Mouse (Mus musculus): ENCODE data around the gene Atp4a. TPM values are rescaled to one million over a fixed set of nuclear protein-coding genes. Genes with fewer than 3 reads are reported as not detected.
"Not testable (repeated sequence)": the region's sequence is repeated elsewhere in the genome, so short reads cannot be mapped to it uniquely, and the experiment has no call there.

Gene Atp4a
- polyA plus RNA-seq, 1 experiment from 2014 or later, result 0.17 TPM

DNA sequence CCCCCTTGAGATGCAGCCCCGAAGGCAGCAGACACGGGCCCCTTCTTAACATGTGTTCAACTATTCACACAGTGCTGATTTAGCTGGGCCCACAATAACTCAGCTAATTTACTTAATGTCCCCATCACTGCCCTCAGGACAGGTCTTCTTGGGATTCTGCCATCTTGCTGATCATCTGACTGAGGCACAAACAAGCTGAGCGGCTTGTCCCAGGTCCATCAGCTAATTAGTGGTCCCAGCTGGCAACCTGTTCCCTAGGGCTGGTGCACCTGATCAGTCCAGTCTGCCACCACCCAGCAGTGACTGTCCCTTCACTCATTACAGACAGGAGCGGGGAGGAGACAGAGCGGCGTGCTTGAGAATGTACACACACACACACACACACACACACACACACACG is 9.3 kb downstream of the Atp4a start:
- Histone ChIP-seq H3K4me2 (no peak overlapping the region), H3K9ac (ENCODE audit: low read depth, low read length) (no peak overlapping the region), H3K27me3 (ENCODE audit: control insufficient read depth, insufficient read depth, low read length) (peaks cover 30% of the 10 kb centered on the region), H3K4me3 (ENCODE audit: low read depth, low read length) (no peak overlapping the region), H3K27ac (ENCODE audit: low read depth, low read length) (no peak overlapping the region), H3K36me3 (ENCODE audit: control insufficient read depth, insufficient read depth, low read length) (no peaks in the 10 kb centered on the region), H3K4me1 (ENCODE audit: control insufficient read depth, insufficient read depth, low read length) (no peaks in the 10 kb centered on the region), H3K9me3 (replicated peaks; ENCODE audit: control insufficient read depth, low read length) (no peaks in the 10 kb centered on the region)
- ATAC-seq (replicated peaks; ENCODE audit: insufficient number of reproducible peaks, low FRiP score, low TSS enrichment), result no peak
- 80% methylated on average over 7 of the region's 7 CpGs for WGBS (ENCODE audit: insufficient replicate concordance)

DNA sequence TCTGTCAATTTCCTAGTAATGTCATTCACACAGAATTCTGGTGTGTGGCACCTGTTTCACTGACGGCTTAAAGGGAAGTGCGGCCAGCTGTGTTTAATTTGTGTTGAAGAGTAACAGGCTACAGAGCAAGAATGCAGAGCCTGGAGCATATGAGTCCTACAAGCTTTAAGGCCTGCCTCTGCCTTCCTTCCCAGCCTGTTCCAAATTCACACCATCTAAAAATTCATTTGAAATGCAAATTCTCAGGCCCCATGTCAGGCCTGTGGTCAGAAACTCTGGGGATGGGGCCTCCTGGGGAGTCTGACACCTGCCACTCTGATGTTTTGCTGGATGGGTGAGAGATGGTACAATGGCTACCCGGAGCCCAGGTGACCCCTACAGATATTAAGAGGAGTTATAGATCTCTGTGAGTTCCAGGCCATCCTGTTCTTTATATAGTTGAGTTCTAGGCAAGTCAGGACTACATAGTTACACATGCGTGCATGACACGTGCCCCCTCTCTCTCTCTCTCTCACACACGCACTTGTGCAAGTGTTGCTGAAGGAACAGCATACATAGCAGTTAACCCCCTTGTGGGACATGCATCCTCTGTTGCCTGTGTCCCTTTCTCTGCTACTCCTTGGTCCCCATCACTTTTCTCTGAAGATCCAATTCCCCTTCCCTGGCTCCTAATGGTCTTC is 11.4 kb downstream of the Atp4a start:
- Histone ChIP-seq H3K9me3 (replicated peaks; ENCODE audit: control insufficient read depth, low read length) (no peaks in the 10 kb centered on the region), H3K4me2 (no peak overlapping the region), H3K4me3 (ENCODE audit: low read depth, low read length) (no peak overlapping the region), H3K27me3 (ENCODE audit: control insufficient read depth, insufficient read depth, low read length) (peaks cover 12% of the 10 kb centered on the region; the same call in 1 of the 2 replicates), H3K36me3 (ENCODE audit: control insufficient read depth, insufficient read depth, low read length) (0 out of 2 replicates have a peak, but pooled peaks cover 2% of the 10 kb centered on the region), H3K27ac (ENCODE audit: low read depth, low read length) (no peak overlapping the region), H3K9ac (ENCODE audit: low read depth, low read length) (no peak overlapping the region), H3K4me1 (ENCODE audit: control insufficient read depth, insufficient read depth, low read length) (peaks cover 3% of the 10 kb centered on the region)
- no peak for ATAC-seq (replicated peaks; ENCODE audit: insufficient number of reproducible peaks, low FRiP score, low TSS enrichment)
- WGBS (ENCODE audit: insufficient replicate concordance), result 68% methylated on average over 6 of the region's 6 CpGs

DNA sequence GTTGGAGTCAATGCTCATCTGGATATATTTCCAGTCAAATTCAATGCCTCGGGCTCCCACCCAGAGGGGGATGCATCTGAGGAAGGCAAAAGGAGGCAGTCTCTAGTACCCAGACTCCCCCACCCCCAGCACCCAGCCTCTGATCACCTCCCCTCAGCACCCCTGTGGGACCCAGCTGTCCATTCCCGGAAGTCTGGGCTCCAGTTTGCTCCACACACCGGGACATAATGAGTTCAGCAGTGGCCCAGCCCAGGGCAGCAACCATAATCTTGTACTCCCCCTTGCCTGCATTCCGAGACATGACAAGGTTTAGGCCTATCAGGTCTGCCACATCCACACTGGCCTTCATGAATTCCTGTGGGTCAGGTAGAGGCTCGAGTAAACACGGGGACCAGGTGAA is 16.2 kb downstream of the Atp4a start:
- Histone ChIP-seq H3K4me3 (ENCODE audit: low read depth, low read length) (peak overlapping the region; percentile 81), H3K9ac (ENCODE audit: low read depth, low read length) (peak overlapping the region; percentile 92; the same call in 1 of the 2 replicates), H3K27me3 (ENCODE audit: control insufficient read depth, insufficient read depth, low read length) (no peaks in the 10 kb centered on the region), H3K4me1 (ENCODE audit: control insufficient read depth, insufficient read depth, low read length) (peaks cover 13% of the 10 kb centered on the region), H3K9me3 (replicated peaks; ENCODE audit: control insufficient read depth, low read length) (no peaks in the 10 kb centered on the region), H3K27ac (ENCODE audit: low read depth, low read length) (no peak overlapping the region), H3K4me2 (peak overlapping the region; percentile 89), H3K36me3 (ENCODE audit: control insufficient read depth, insufficient read depth, low read length) (peaks cover 7% of the 10 kb centered on the region; the same call in 1 of the 2 replicates)
- ATAC-seq (replicated peaks; ENCODE audit: insufficient number of reproducible peaks, low FRiP score, low TSS enrichment), result no peak
- 84% methylated on average over 6 of the region's 6 CpGs for WGBS (ENCODE audit: insufficient replicate concordance)

DNA sequence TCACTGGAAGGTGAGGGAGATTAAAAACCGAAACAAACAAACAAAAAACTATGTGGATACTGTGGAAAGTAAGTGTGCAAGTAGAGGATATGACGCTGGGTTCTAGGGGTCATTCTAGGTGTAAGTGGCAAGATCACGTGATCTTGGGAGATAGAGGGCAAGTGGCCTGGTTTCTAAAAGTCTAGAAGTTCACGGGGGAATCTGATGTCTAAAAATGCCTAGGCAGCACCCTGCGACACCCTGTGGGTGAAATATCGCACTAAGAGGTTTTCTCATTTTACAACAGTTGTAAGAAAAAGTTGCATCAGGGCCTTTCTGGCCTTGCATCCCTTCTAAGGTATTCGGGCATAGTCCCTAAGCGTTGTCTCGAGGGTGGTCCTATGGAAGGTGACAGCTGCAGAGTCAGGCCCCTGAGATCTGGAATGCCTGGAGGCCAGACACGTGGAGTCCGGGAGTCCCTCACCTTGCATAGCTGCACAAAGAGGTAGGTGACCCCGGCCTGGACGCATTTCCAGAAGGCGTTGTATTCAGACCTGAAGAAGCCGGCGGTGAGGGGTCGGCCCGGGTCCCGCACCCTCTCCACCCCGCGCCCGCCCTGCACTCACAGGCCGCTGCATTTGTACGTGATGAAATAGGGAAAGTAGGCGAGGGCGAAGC is 16.9 kb downstream of the Atp4a start:
- peaks cover 14% of the 10 kb centered on the region; the same call in 1 of the 2 replicates for H3K36me3 ChIP-seq (ENCODE audit: control insufficient read depth, insufficient read depth, low read length)
- 7% methylated on average over 26 of the region's 26 CpGs for WGBS (ENCODE audit: insufficient replicate concordance)
- peak; percentile 15; the same call in 1 of the 2 replicates for ATAC-seq (replicated peaks; ENCODE audit: insufficient number of reproducible peaks, low FRiP score, low TSS enrichment)

DNA sequence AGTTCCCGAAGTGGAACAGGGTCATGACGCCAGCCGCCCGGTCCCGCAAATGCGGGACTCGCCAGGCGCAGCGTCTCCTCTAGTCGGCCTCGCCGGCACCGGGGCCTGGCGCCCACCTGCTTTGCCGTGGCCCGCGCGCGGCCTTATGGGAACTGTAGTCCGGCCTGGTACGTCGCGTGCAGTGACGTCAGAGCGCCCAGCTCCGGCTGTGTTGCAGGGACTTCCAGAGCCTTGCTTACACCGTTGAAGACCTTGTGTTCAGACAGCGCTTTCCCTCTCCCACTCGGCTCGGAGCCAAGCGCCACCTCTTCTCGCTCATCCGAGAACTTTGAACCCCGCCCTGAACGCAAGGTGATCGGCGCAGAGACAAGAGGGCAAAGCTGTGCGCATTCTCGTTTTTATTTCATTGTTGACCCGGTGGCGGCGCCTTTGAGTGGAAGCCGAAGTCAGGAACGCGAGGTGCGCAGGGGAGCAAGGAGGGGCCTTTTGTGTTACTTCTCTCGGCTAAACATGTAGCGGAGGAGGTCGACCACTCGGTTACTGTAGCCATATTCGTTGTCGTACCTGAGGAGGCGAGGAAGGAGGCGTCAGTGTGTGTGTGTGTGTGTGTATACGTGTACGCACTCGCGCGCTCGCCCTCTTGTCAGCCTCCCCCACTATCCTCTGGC is 17.5 kb downstream of the Atp4a start, which contains the start of gene Tmem147:
Gene Tmem147, minus strand, starts transcription at position 145 of the 668 bp plus-strand sequence.
- peak within 1 kb of the TSS; percentile 81 for H3K4me3 ChIP-seq (ENCODE audit: low read depth, low read length)
- no peaks in the 10 kb centered on the region for H3K9me3 ChIP-seq (replicated peaks; ENCODE audit: control insufficient read depth, low read length)
- H3K27ac ChIP-seq (ENCODE audit: low read depth, low read length), result peak within 1 kb of the TSS; percentile 83
- peak within 1 kb of the TSS; percentile 92 for H3K9ac ChIP-seq (ENCODE audit: low read depth, low read length)
- WGBS (ENCODE audit: insufficient replicate concordance), result under 1% methylated on average over 60 of the region's 60 CpGs
- H3K4me1 ChIP-seq (ENCODE audit: control insufficient read depth, insufficient read depth, low read length), result peaks cover 13% of the 10 kb centered on the region
- H3K27me3 ChIP-seq (ENCODE audit: control insufficient read depth, insufficient read depth, low read length), result no peaks in the 10 kb centered on the region
- H3K36me3 ChIP-seq (ENCODE audit: control insufficient read depth, insufficient read depth, low read length), result peaks cover 15% of the 10 kb centered on the region
- ATAC-seq (replicated peaks; ENCODE audit: insufficient number of reproducible peaks, low FRiP score, low TSS enrichment), result peak; percentile 96
- peak within 1 kb of the TSS; percentile 89 for H3K4me2 ChIP-seq

More for the DNA sequence above, 16.9 kb downstream of the Atp4a start:
- H3K9me3 ChIP-seq (replicated peaks; ENCODE audit: control insufficient read depth, low read length), result no peaks in the 10 kb centered on the region
- peak overlapping the region; percentile 81 for H3K4me3 ChIP-seq (ENCODE audit: low read depth, low read length)
- H3K27ac ChIP-seq (ENCODE audit: low read depth, low read length), result no peak overlapping the region
- H3K27me3 ChIP-seq (ENCODE audit: control insufficient read depth, insufficient read depth, low read length), result no peaks in the 10 kb centered on the region
- peak overlapping the region; percentile 89 for H3K4me2 ChIP-seq
- peaks cover 13% of the 10 kb centered on the region for H3K4me1 ChIP-seq (ENCODE audit: control insufficient read depth, insufficient read depth, low read length)
- H3K9ac ChIP-seq (ENCODE audit: low read depth, low read length), result peak overlapping the region; percentile 92

DNA sequence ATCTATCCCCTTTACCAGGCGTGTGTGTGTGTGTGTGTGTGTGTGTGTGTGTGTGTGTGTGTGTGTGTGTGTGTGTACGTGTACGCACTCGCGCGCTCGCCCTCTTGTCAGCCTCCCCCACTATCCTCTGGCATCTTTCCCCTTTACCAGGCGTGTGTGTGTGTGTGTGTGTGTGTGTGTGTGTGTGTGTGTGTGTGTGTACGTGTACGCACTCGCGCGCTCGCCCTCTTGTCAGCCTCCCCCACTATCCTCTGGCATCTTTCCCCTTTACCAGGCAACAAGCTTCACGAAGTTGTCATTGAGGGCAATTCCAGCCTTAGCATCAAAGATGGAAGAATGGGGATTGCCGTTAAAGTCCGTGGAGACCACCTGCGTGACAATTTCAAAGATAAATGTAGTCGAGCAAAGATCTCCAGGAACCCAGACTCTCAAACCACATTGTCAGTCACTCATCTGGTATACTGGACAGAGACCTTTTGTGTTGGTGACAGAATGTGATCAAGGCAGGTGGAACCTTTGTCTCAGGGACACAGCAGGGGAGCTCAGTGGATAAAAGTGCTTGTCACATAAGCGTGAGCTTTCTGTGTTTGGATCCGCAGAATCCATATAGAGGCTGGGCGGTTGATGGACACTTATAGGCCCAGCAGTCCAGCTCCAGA is 18.2 kb downstream of the Atp4a start:
- peak overlapping the region; percentile 89 for H3K4me2 ChIP-seq
- H3K27me3 ChIP-seq (ENCODE audit: control insufficient read depth, insufficient read depth, low read length); ATAC-seq (replicated peaks; ENCODE audit: insufficient number of reproducible peaks, low FRiP score, low TSS enrichment); H3K9me3 ChIP-seq (replicated peaks; ENCODE audit: control insufficient read depth, low read length): not testable (repeated sequence)
- H3K36me3 ChIP-seq (ENCODE audit: control insufficient read depth, insufficient read depth, low read length), result peaks cover 18% of the 10 kb centered on the region
- H3K27ac ChIP-seq (ENCODE audit: low read depth, low read length), result peak overlapping the region; percentile 83
- peak overlapping the region; percentile 81 for H3K4me3 ChIP-seq (ENCODE audit: low read depth, low read length)
- 29% methylated on average over 15 of the region's 22 CpGs for WGBS (ENCODE audit: insufficient replicate concordance)
- peak overlapping the region; percentile 92 for H3K9ac ChIP-seq (ENCODE audit: low read depth, low read length)
- peaks cover 13% of the 10 kb centered on the region for H3K4me1 ChIP-seq (ENCODE audit: control insufficient read depth, insufficient read depth, low read length)

DNA sequence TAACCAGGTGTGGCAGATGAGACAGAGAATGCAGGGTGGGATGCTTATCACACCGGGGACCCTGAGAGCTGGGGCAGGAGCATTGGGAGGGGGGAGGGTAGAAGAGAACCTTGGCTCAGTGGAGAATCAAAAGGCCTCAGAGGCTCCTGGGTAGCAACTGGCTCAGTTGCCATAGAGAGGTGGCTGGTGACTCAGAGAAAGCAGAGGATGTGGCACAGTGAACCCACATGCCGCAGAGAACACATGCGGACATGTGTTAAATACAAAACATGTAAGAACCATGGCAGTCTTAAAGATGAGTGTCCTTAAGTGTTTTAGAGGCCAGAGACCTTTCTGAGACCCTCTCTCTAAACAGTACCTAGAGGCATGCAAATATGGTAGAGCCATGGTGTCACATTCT is 24.2 kb downstream of the Atp4a start:
- H3K4me1 ChIP-seq (ENCODE audit: control insufficient read depth, insufficient read depth, low read length), result no peaks in the 10 kb centered on the region
- H3K4me2 ChIP-seq, result no peak overlapping the region
- H3K27ac ChIP-seq (ENCODE audit: low read depth, low read length), result no peak overlapping the region
- no peak overlapping the region for H3K4me3 ChIP-seq (ENCODE audit: low read depth, low read length)
- peaks cover 16% of the 10 kb centered on the region for H3K36me3 ChIP-seq (ENCODE audit: control insufficient read depth, insufficient read depth, low read length)
- no peaks in the 10 kb centered on the region for H3K27me3 ChIP-seq (ENCODE audit: control insufficient read depth, insufficient read depth, low read length)
- WGBS (ENCODE audit: insufficient replicate concordance), result 82% methylated on average over 3 of the region's 3 CpGs
- no peak overlapping the region for H3K9ac ChIP-seq (ENCODE audit: low read depth, low read length)
- no peak for ATAC-seq (replicated peaks; ENCODE audit: insufficient number of reproducible peaks, low FRiP score, low TSS enrichment)
- no peaks in the 10 kb centered on the region for H3K9me3 ChIP-seq (replicated peaks; ENCODE audit: control insufficient read depth, low read length)

DNA sequence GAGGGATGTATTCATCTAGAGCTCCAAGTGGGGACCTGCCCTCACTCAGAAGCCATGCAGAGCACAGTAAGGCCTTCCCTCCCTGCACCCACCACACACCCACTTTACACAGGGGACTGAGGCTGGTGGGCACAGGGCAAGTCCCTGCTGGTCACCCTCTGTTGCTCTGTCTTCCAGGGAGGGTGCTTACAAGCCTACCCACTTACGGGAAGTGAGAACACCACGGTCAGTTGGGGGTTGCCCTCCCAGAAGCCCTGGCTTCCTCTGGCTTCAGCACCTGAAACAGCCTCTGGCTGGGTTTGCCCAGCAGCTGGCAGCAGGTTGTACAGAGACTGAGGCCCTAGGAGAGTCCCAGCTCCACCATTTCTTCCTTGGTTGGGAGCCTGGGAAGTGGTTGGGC is 30.6 kb downstream of the Atp4a start:
- not testable (repeated sequence) for H3K27me3 ChIP-seq (ENCODE audit: control insufficient read depth, insufficient read depth, low read length); H3K4me3 ChIP-seq (ENCODE audit: low read depth, low read length); H3K9me3 ChIP-seq (replicated peaks; ENCODE audit: control insufficient read depth, low read length); H3K4me2 ChIP-seq; H3K9ac ChIP-seq (ENCODE audit: low read depth, low read length); H3K36me3 ChIP-seq (ENCODE audit: control insufficient read depth, insufficient read depth, low read length); ATAC-seq (replicated peaks; ENCODE audit: insufficient number of reproducible peaks, low FRiP score, low TSS enrichment); H3K4me1 ChIP-seq (ENCODE audit: control insufficient read depth, insufficient read depth, low read length); H3K27ac ChIP-seq (ENCODE audit: low read depth, low read length)
- 88% methylated on average over 2 of the region's 2 CpGs for WGBS (ENCODE audit: insufficient replicate concordance)
